Mouse (Mus musculus): ENCODE measurements around the gene Zfp644. TPM values are rescaled to one million over a fixed set of nuclear protein-coding genes. Genes with fewer than 3 reads are reported as not detected.
A peak's percentile ranks its signal among the peaks of the same experiment; 100 is the strongest.

Gene Zfp644
- 52.3 and 53.7 TPM in 2 replicates for polyA plus RNA-seq (2011; ENCODE audit: insufficient read length, low read depth, missing spikeins)

- peak within 1 kb of the TSS; percentile 88 for H3K27ac ChIP-seq (ENCODE audit: insufficient read depth, low read length)
- peaks cover 9% of the 10 kb centered on the region for H3K4me1 ChIP-seq (ENCODE audit: control insufficient read depth, insufficient read depth, low read length)
- peak; percentile 78 for TF ChIP-seq POLR2A (IDR thresholded peaks at IDR 0.05; ENCODE audit: low read depth, low read length)
- no peak for TF ChIP-seq CTCF (IDR thresholded peaks at IDR 0.05; ENCODE audit: borderline replicate concordance, insufficient read depth, low read length)
- peak within 1 kb of the TSS; percentile 94 for H3K4me3 ChIP-seq (ENCODE audit: insufficient read depth, low read length)
Observed at GRCm38 (mm10) chr5:106696396-106697337, at the start of gene Zfp644. Zfp644 (minus strand) TSS chr5:106697287.

GRCm38 (mm10) chr5:106739716-106740115, 42.6 kb upstream of the Zfp644 start:
- no peak overlapping the region for H3K4me3 ChIP-seq (ENCODE audit: insufficient read depth, low read length)
- H3K4me1 ChIP-seq (ENCODE audit: control insufficient read depth, insufficient read depth, low read length): no peaks in the 10 kb centered on the region
- H3K27ac ChIP-seq (ENCODE audit: insufficient read depth, low read length): no peak overlapping the region
- no peak for TF ChIP-seq POLR2A (IDR thresholded peaks at IDR 0.05; ENCODE audit: low read depth, low read length)
- TF ChIP-seq CTCF (IDR thresholded peaks at IDR 0.05; ENCODE audit: borderline replicate concordance, insufficient read depth, low read length): no peak

- H3K27ac ChIP-seq (ENCODE audit: insufficient read depth, low read length): no peak overlapping the region
- H3K4me1 ChIP-seq (ENCODE audit: control insufficient read depth, insufficient read depth, low read length): no peaks in the 10 kb centered on the region
- TF ChIP-seq CTCF (IDR thresholded peaks at IDR 0.05; ENCODE audit: borderline replicate concordance, insufficient read depth, low read length) (no peak), POLR2A (IDR thresholded peaks at IDR 0.05; ENCODE audit: low read depth, low read length) (no peak)
- no peak overlapping the region for H3K4me3 ChIP-seq (ENCODE audit: insufficient read depth, low read length)
Observed at GRCm38 (mm10) chr5:106723487-106723886, 26.4 kb upstream of the Zfp644 start.

- TF ChIP-seq POLR2A (IDR thresholded peaks at IDR 0.05; ENCODE audit: low read depth, low read length): no peak
- no peak for TF ChIP-seq CTCF (IDR thresholded peaks at IDR 0.05; ENCODE audit: borderline replicate concordance, insufficient read depth, low read length)
- Histone ChIP-seq H3K4me3 (ENCODE audit: insufficient read depth, low read length) (no peak overlapping the region), H3K4me1 (ENCODE audit: control insufficient read depth, insufficient read depth, low read length) (no peaks in the 10 kb centered on the region), H3K27ac (ENCODE audit: insufficient read depth, low read length) (no peak overlapping the region)
Observed at GRCm38 (mm10) chr5:106722771-106723170, 25.7 kb upstream of the Zfp644 start.

GRCm38 (mm10) chr5:106711870-106712277, 14.8 kb upstream of the Zfp644 start:
- Histone ChIP-seq H3K4me1 (ENCODE audit: control insufficient read depth, insufficient read depth, low read length) (no peaks in the 10 kb centered on the region; the same call in 1 of the 2 replicates), H3K27ac (ENCODE audit: insufficient read depth, low read length) (no peak overlapping the region), H3K4me3 (ENCODE audit: insufficient read depth, low read length) (no peak overlapping the region)
- no peak for TF ChIP-seq POLR2A (IDR thresholded peaks at IDR 0.05; ENCODE audit: low read depth, low read length)
- no peak for TF ChIP-seq CTCF (IDR thresholded peaks at IDR 0.05; ENCODE audit: borderline replicate concordance, insufficient read depth, low read length)

- H3K27ac ChIP-seq (ENCODE audit: insufficient read depth, low read length): no peak overlapping the region
Observed at GRCm38 (mm10) chr5:106711220-106711726, 14.2 kb upstream of the Zfp644 start.

GRCm38 (mm10) chr5:106710611-106711010, 13.5 kb upstream of the Zfp644 start:
- Histone ChIP-seq H3K27ac (ENCODE audit: insufficient read depth, low read length) (no peak overlapping the region), H3K4me3 (ENCODE audit: insufficient read depth, low read length) (no peak overlapping the region), H3K4me1 (ENCODE audit: control insufficient read depth, insufficient read depth, low read length) (no peaks in the 10 kb centered on the region; the same call in 1 of the 2 replicates)
- TF ChIP-seq POLR2A (IDR thresholded peaks at IDR 0.05; ENCODE audit: low read depth, low read length) (no peak), CTCF (IDR thresholded peaks at IDR 0.05; ENCODE audit: borderline replicate concordance, insufficient read depth, low read length) (no peak)

More at GRCm38 (mm10) chr5:106711220-106711726, 14.2 kb upstream of the Zfp644 start:
- H3K4me3 ChIP-seq (ENCODE audit: insufficient read depth, low read length): no peak overlapping the region
- no peaks in the 10 kb centered on the region; the same call in 1 of the 2 replicates for H3K4me1 ChIP-seq (ENCODE audit: control insufficient read depth, insufficient read depth, low read length)
- no peak for TF ChIP-seq POLR2A (IDR thresholded peaks at IDR 0.05; ENCODE audit: low read depth, low read length)
- no peak for TF ChIP-seq CTCF (IDR thresholded peaks at IDR 0.05; ENCODE audit: borderline replicate concordance, insufficient read depth, low read length)

GRCm38 (mm10) chr5:106710085-106710409, 13.0 kb upstream of the Zfp644 start:
- Histone ChIP-seq H3K27ac (ENCODE audit: insufficient read depth, low read length) (no peak overlapping the region), H3K4me1 (ENCODE audit: control insufficient read depth, insufficient read depth, low read length) (no peaks in the 10 kb centered on the region; the same call in 1 of the 2 replicates), H3K4me3 (ENCODE audit: insufficient read depth, low read length) (no peak overlapping the region)
- TF ChIP-seq POLR2A (IDR thresholded peaks at IDR 0.05; ENCODE audit: low read depth, low read length) (no peak), CTCF (IDR thresholded peaks at IDR 0.05; ENCODE audit: borderline replicate concordance, insufficient read depth, low read length) (no peak)

GRCm38 (mm10) chr5:106709388-106710084, 12.4 kb upstream of the Zfp644 start:
- H3K4me1 ChIP-seq (ENCODE audit: control insufficient read depth, insufficient read depth, low read length): no peaks in the 10 kb centered on the region; the same call in 1 of the 2 replicates
- H3K27ac ChIP-seq (ENCODE audit: insufficient read depth, low read length): no peak overlapping the region
- no peak overlapping the region for H3K4me3 ChIP-seq (ENCODE audit: insufficient read depth, low read length)
- TF ChIP-seq POLR2A (IDR thresholded peaks at IDR 0.05; ENCODE audit: low read depth, low read length) (no peak), CTCF (IDR thresholded peaks at IDR 0.05; ENCODE audit: borderline replicate concordance, insufficient read depth, low read length) (no peak)

Measured in embryonic fibroblast, embryonic 13.5 days (primary cell).